Mouse (Mus musculus): Measurements from ENCODE around the gene Armc9. TPM values are rescaled to one million over a fixed set of nuclear protein-coding genes. Genes with fewer than 3 reads are reported as not detected.

Armc9 gene
- total and polyA plus RNA-seq, 3 experiments = 10.9 to 15.5 (median 15.1) TPM

GRCm38 (mm10) chr1:86284101-86284500 is 129.5 kb downstream of the Armc9 start:
- Histone ChIP-seq H3K27ac (ENCODE audit: insufficient read depth, low read depth) (no peak overlapping the region), H3K4me3 (replicated peaks in 1 of 3; ENCODE audit: low read depth in 2 of 3, low read length in 2 of 3, poor library complexity in 1 of 3) (no peak overlapping the region), H3K79me2 (replicated peaks; ENCODE audit: control insufficient read depth, extremely low read depth, insufficient read depth, poor library complexity, severe bottlenecking) (no peaks in the 10 kb centered on the region), H3K4me2 (ENCODE audit: insufficient read depth, low read depth, poor library complexity, severe bottlenecking) (no peak overlapping the region), H3K9ac (ENCODE audit: insufficient read depth, low read depth) (no peak overlapping the region), H3K27me3 (replicated peaks) (no peaks in the 10 kb centered on the region), H3K4me1 (ENCODE audit: control insufficient read depth in 1 of 2, insufficient read depth in 2 of 2) (peaks cover 0 to 8% of the 10 kb centered on the region in 2 experiments; a peak in 1 of 4 replicates), H3K36me3 (replicated peaks in 1 of 2; ENCODE audit: control insufficient read depth in 1 of 2, insufficient read depth in 1 of 2, low read length in 1 of 2) (no peaks in the 10 kb centered on the region), H3K9me3 (replicated peaks; ENCODE audit: low read length) (no peaks in the 10 kb centered on the region)
- DNase-seq (ENCODE audit: extremely low read depth) = no peak
- in situ Hi-C loops (cut with MboI; ENCODE audit: low pct_ligation_motif_present, low pct_unique_long_range_greater_than_20kb, low sequenced_read_pairs) = no loop called here
- dilution Hi-C loops (cut with MboI; ENCODE audit: extremely low pct_ligation_motif_present, extremely low pct_unique_long_range_greater_than_20kb, low sequenced_read_pairs) = no loop called here
- TF ChIP-seq POLR2AphosphoS2 (IDR thresholded peaks at IDR 0.05; ENCODE audit: low read depth, low read length) (no peak), CHD2 (IDR thresholded peaks at IDR 0.05; ENCODE audit: low read length) (no peak), RAD21 (IDR thresholded peaks at IDR 0.05; ENCODE audit: low read depth, low read length) (no peak), UBTF (IDR thresholded peaks at IDR 0.05; ENCODE audit: low read depth, low read length) (no peak), NRF1 (IDR thresholded peaks at IDR 0.05; ENCODE audit: low read depth, low read length) (no peak), MEF2A (IDR thresholded peaks at IDR 0.05; ENCODE audit: borderline replicate concordance, low read depth, low read length) (no peak), NELFE (IDR thresholded peaks at IDR 0.05; ENCODE audit: low read depth, low read length) (no peak), USF1 (IDR thresholded peaks at IDR 0.05; ENCODE audit: low read depth, low read length) (no peak), MAZ (IDR thresholded peaks at IDR 0.05; ENCODE audit: low read depth, low read length) (no peak), CTCF (conservative IDR thresholded peaks at IDR 0.05 in 1 of 2, IDR thresholded peaks at IDR 0.05 in 1 of 2; ENCODE audit: low read depth in 2 of 2, low read length in 2 of 2) (no peak), MAX (IDR thresholded peaks at IDR 0.05; ENCODE audit: low read length) (no peak), MXI1 (IDR thresholded peaks at IDR 0.05; ENCODE audit: low read depth, low read length) (no peak), TCF12 (IDR thresholded peaks at IDR 0.05; ENCODE audit: low read depth, low read length) (no peak), ETS1 (conservative IDR thresholded peaks at IDR 0.05; ENCODE audit: low read depth, low read length) (no peak), ZC3H11A (IDR thresholded peaks at IDR 0.05; ENCODE audit: low read depth, low read length) (no peak), SMC3 (IDR thresholded peaks at IDR 0.05; ENCODE audit: low read depth, low read length) (no peak), ELF1 (IDR thresholded peaks at IDR 0.05; ENCODE audit: low read depth, low read length) (no peak), SIN3A (IDR thresholded peaks at IDR 0.05; ENCODE audit: low read length) (no peak), POLR2A (IDR thresholded peaks at IDR 0.05; ENCODE audit: low read depth, low read length) (no peak), ZNF384 (IDR thresholded peaks at IDR 0.05; ENCODE audit: low read depth, low read length) (no peak)

- dilution Hi-C loops (cut with MboI; ENCODE audit: extremely low pct_ligation_motif_present, extremely low pct_unique_long_range_greater_than_20kb, low sequenced_read_pairs) (no loop called here), in situ Hi-C loops (cut with MboI; ENCODE audit: low pct_ligation_motif_present, low pct_unique_long_range_greater_than_20kb, low sequenced_read_pairs) (no loop called here)
Measured at GRCm38 (mm10) chr1:86285295-86285694, 130.7 kb downstream of the Armc9 start.

More at GRCm38 (mm10) chr1:86285295-86285694, 130.7 kb downstream of the Armc9 start:
- H3K9ac ChIP-seq (ENCODE audit: insufficient read depth, low read depth) = no peak overlapping the region
- H3K36me3 ChIP-seq (replicated peaks in 1 of 2; ENCODE audit: control insufficient read depth in 1 of 2, insufficient read depth in 1 of 2, low read length in 1 of 2) = no peaks in the 10 kb centered on the region
- H3K27ac ChIP-seq (ENCODE audit: insufficient read depth, low read depth) = no peak overlapping the region
- no peak overlapping the region for H3K4me2 ChIP-seq (ENCODE audit: insufficient read depth, low read depth, poor library complexity, severe bottlenecking)
- H3K4me1 ChIP-seq (ENCODE audit: control insufficient read depth in 1 of 2, insufficient read depth in 2 of 2) = 0 out of 4 replicates have a peak, but pooled peaks cover 0 to 3% of the 10 kb centered on the region in 2 experiments
- H3K4me3 ChIP-seq (replicated peaks in 1 of 3; ENCODE audit: low read depth in 2 of 3, low read length in 2 of 3, poor library complexity in 1 of 3) = no peak overlapping the region
- TF ChIP-seq BHLHE40 (IDR thresholded peaks at IDR 0.05; ENCODE audit: low read depth, low read length) = no peak
- no peak for TF ChIP-seq JUND (conservative IDR thresholded peaks at IDR 0.05; ENCODE audit: low read depth, low read length)
- TF ChIP-seq MEF2A (IDR thresholded peaks at IDR 0.05; ENCODE audit: borderline replicate concordance, low read depth, low read length) = no peak
- no peaks in the 10 kb centered on the region for H3K79me2 ChIP-seq (replicated peaks; ENCODE audit: control insufficient read depth, extremely low read depth, insufficient read depth, poor library complexity, severe bottlenecking)
- no peaks in the 10 kb centered on the region for H3K9me3 ChIP-seq (replicated peaks; ENCODE audit: low read length)
- no peak for DNase-seq (ENCODE audit: extremely low read depth)
- no peaks in the 10 kb centered on the region for H3K27me3 ChIP-seq (replicated peaks)

All from CH12.LX (cell line).